Mouse (Mus musculus) erythroblast, embryonic 14.5 days (primary cell): Measurements from ENCODE around the gene Tnrc6c.

Experiments used
- GATA1 ChIP-seq: IDR thresholded peaks from 2 replicates; pipeline ENCODE4 v1.6.1; 2012; ENCODE audit warnings: low read length, inconsistent platforms, mixed read lengths
- TAL1 ChIP-seq: IDR thresholded peaks from 3 replicates; pipeline ENCODE4 v1.6.1; 2012; ENCODE audit warnings: low read length, inconsistent platforms, mixed read lengths

- TF ChIP-seq GATA1 (no peak), TAL1 (no peak)
Measured at GRCm38 (mm10) chr11:117629865-117630264, 24.2 kb upstream of the Tnrc6c start.
